Mouse (Mus musculus) kidney, adult 9 months (tissue): ENCODE measurements at regions not wholly inside any gene's neighbourhood (a gene's known extent, or its start where the extent isn't known, plus 50 kb on each side); places are given as distances from the start of the nearest gene placed in this dataset.

Source experiments
- DNase-seq: peaks from one replicate; pipeline ENCODE4 v3.0.0; 2022

- no peak for DNase-seq
These were observed 63.1 kb upstream of the S1pr3 start for GRCm38 (mm10) chr13:51345321-51345720.

GRCm38 (mm10) chr13:51345839-51346550 is 62.4 kb upstream of the S1pr3 start:
- peak; percentile 5 for DNase-seq

GRCm38 (mm10) chr13:51348707-51349106 is 59.7 kb upstream of the S1pr3 start:
- peak; percentile 9 for DNase-seq

- DNase-seq, result no peak
These were observed 58.5 kb upstream of the S1pr3 start for GRCm38 (mm10) chr13:51349818-51350551.

- no peak for DNase-seq
These were observed 55.6 kb upstream of the S1pr3 start for GRCm38 (mm10) chr13:51352874-51353273.

- no peak for DNase-seq
These were observed 52.9 kb upstream of the S1pr3 start for GRCm38 (mm10) chr13:51355507-51355906.
